Comparison of ENCODE assay signal across 28 mouse cellular contexts in genomic region chr13:29911141-29911540, GRCm38 (mm10).
"Had no signal": no experiment of that assay in that cellular context is flagged by ENCODE, and none has a peak within 500 bp of the region (broad histone marks: within the 10 kb centered on the region; RNA-seq: fewer than 3 reads in every experiment).

No protein-coding gene starts in this region.

- H3K4me3 ChIP-seq: embryonic facial prominence, embryonic 10.5 days; embryonic facial prominence, embryonic 12.5 days; embryonic facial prominence, embryonic 13.5 days; embryonic facial prominence, embryonic 15.5 days; erythroblast, embryonic 14.5 days; forebrain, embryonic 10.5 days; forebrain, embryonic 13.5 days; forebrain, embryonic 15.5 days; gastrocnemius, adult 2 months; heart, adult 2 months; heart, embryonic 10.5 days had no signal

- H3K4me1 ChIP-seq: embryonic facial prominence, embryonic 15.5 days; forebrain, embryonic 10.5 days; forebrain, embryonic 13.5 days; forebrain, embryonic 15.5 days; heart, embryonic 10.5 days had no signal

- H3K9me3 ChIP-seq: embryonic facial prominence, embryonic 12.5 days; embryonic facial prominence, embryonic 15.5 days; forebrain, embryonic 15.5 days; heart, embryonic 10.5 days had no signal

- H3K4me2 ChIP-seq: embryonic facial prominence, embryonic 12.5 days; embryonic facial prominence, embryonic 13.5 days; embryonic facial prominence, embryonic 15.5 days; forebrain, embryonic 13.5 days; forebrain, embryonic 15.5 days had no signal

- H3K27ac ChIP-seq: embryonic facial prominence, embryonic 10.5 days; embryonic facial prominence, embryonic 12.5 days; embryonic facial prominence, embryonic 13.5 days; embryonic facial prominence, embryonic 15.5 days; forebrain, embryonic 10.5 days; forebrain, embryonic 13.5 days; forebrain, embryonic 15.5 days; gastrocnemius, adult 2 months; heart, adult 2 months; heart, embryonic 10.5 days had no signal

- DNase-seq: cerebellum, adult 2 months; cerebellum, adult 8-10 months; cerebellum, adult 9-10 months; cerebellum, adult 9-11 months; cerebellum, postnatal 10 days; cerebellum, postnatal 14 days; cerebellum, postnatal 25 days; cerebellum, postnatal 36 days; embryo, embryonic 11 days; forebrain, postnatal 0 days; gastrocnemius, adult 2 months; gastrocnemius, postnatal 10 days; gastrocnemius, postnatal 14 days; gastrocnemius, postnatal 25 days; gastrocnemius, postnatal 36 days; heart, adult 18-20 months; heart, adult 2 months had no signal

- H3K27me3 ChIP-seq: embryonic facial prominence, embryonic 12.5 days; embryonic facial prominence, embryonic 13.5 days; embryonic facial prominence, embryonic 15.5 days; forebrain, embryonic 13.5 days; forebrain, embryonic 15.5 days had no signal

- H3K9ac ChIP-seq: embryonic facial prominence, embryonic 12.5 days; embryonic facial prominence, embryonic 13.5 days; embryonic facial prominence, embryonic 15.5 days; forebrain, embryonic 13.5 days; forebrain, embryonic 15.5 days; forebrain, postnatal 0 days had no signal

- ATAC-seq: forebrain, embryonic 13.5 days; forebrain, embryonic 14.5 days; forebrain, embryonic 15.5 days; forebrain, embryonic 16.5 days; forebrain, postnatal 0 days had no signal
